ENCODE assay signal across 23 mouse cellular contexts in genomic region chr10:117555044-117555443, GRCm38 (mm10).
DNase-seq lines count a peak whose midpoint lies in the region; ATAC-seq lines count a peak whose summit lies in the region.
"Had no signal": no experiment of that assay in that cellular context is flagged by ENCODE, and none has a peak within 500 bp of the region (broad histone marks: within the 10 kb centered on the region; RNA-seq: fewer than 3 reads in every experiment).

No protein-coding gene starts in this region.

- no peak overlapping the region for H3K4me3 ChIP-seq in liver, embryonic 12.5 days
- no peak overlapping the region for H3K4me3 ChIP-seq in liver, embryonic 11.5 days (ENCODE audit: low read depth, low read length)
- H3K4me3 ChIP-seq in lung, embryonic 15.5 days: no peak overlapping the region
- no peak overlapping the region for H3K4me3 ChIP-seq in limb, embryonic 10.5 days
- H3K4me3 ChIP-seq: embryonic facial prominence, embryonic 13.5 days; embryonic facial prominence, embryonic 15.5 days; erythroblast, embryonic 14.5 days; forebrain, embryonic 10.5 days; forebrain, embryonic 12.5 days had no signal

- ATAC-seq in liver, embryonic 12.5 days: no peak
- no peak for ATAC-seq in liver, embryonic 11.5 days (replicated peaks; ENCODE audit: low FRiP score)
- ATAC-seq in lung, embryonic 15.5 days (ENCODE audit: borderline replicate concordance, extremely low read depth, low FRiP score, low TSS enrichment): 0 out of 2 replicates have a peak, but pooled peaks have one; percentile 39
- ATAC-seq: forebrain, embryonic 14.5 days; forebrain, embryonic 16.5 days had no signal

- H3K9ac ChIP-seq in liver, embryonic 12.5 days: no peak overlapping the region
- no peak overlapping the region for H3K9ac ChIP-seq in liver, embryonic 11.5 days (ENCODE audit: low read depth, low read length)
- H3K9ac ChIP-seq in lung, embryonic 15.5 days: no peak overlapping the region
- H3K9ac ChIP-seq: embryonic facial prominence, embryonic 13.5 days; embryonic facial prominence, embryonic 15.5 days; forebrain, embryonic 12.5 days had no signal

- H3K36me3 ChIP-seq in liver, embryonic 12.5 days: no peaks in the 10 kb centered on the region
- no peaks in the 10 kb centered on the region for H3K36me3 ChIP-seq in liver, embryonic 11.5 days (ENCODE audit: control insufficient read depth, insufficient read depth, low read length)
- no peaks in the 10 kb centered on the region for H3K36me3 ChIP-seq in lung, embryonic 15.5 days
- no peaks in the 10 kb centered on the region for H3K36me3 ChIP-seq in limb, embryonic 10.5 days
- H3K36me3 ChIP-seq: embryonic facial prominence, embryonic 13.5 days; embryonic facial prominence, embryonic 15.5 days; forebrain, embryonic 10.5 days; forebrain, embryonic 12.5 days had no signal

- H3K4me2 ChIP-seq in liver, embryonic 12.5 days: no peak overlapping the region
- H3K4me2 ChIP-seq in liver, embryonic 11.5 days: no peak overlapping the region
- no peak overlapping the region for H3K4me2 ChIP-seq in lung, embryonic 15.5 days
- H3K4me2 ChIP-seq: embryonic facial prominence, embryonic 13.5 days; embryonic facial prominence, embryonic 15.5 days; forebrain, embryonic 12.5 days had no signal

- no peaks in the 10 kb centered on the region for H3K4me1 ChIP-seq in liver, embryonic 12.5 days
- H3K4me1 ChIP-seq in liver, embryonic 11.5 days (replicated peaks; ENCODE audit: control insufficient read depth, insufficient read depth, low read length): 0 out of 2 replicates have a peak, but pooled peaks cover 3% of the 10 kb centered on the region
- H3K4me1 ChIP-seq in lung, embryonic 15.5 days: 0 out of 2 replicates have a peak, but pooled peaks cover 7% of the 10 kb centered on the region
- peaks cover 52% of the 10 kb centered on the region for H3K4me1 ChIP-seq in limb, embryonic 10.5 days
- H3K4me1 ChIP-seq: forebrain, embryonic 12.5 days had no signal

- H3K27ac ChIP-seq in liver, embryonic 12.5 days: peak overlapping the region; percentile 30; the same call in 1 of the 2 replicates
- no peak overlapping the region for H3K27ac ChIP-seq in liver, embryonic 11.5 days (ENCODE audit: low read depth, low read length)
- no peak overlapping the region for H3K27ac ChIP-seq in lung, embryonic 15.5 days
- H3K27ac ChIP-seq in limb, embryonic 10.5 days: peak overlapping the region; percentile 74
- H3K27ac ChIP-seq: embryonic facial prominence, embryonic 13.5 days; embryonic facial prominence, embryonic 15.5 days; forebrain, embryonic 10.5 days; forebrain, embryonic 12.5 days had no signal

- no peaks in the 10 kb centered on the region for H3K27me3 ChIP-seq in liver, embryonic 12.5 days (replicated peaks)
- H3K27me3 ChIP-seq in liver, embryonic 11.5 days (replicated peaks; ENCODE audit: control insufficient read depth, insufficient read depth, low read length): no peaks in the 10 kb centered on the region
- no peaks in the 10 kb centered on the region for H3K27me3 ChIP-seq in lung, embryonic 15.5 days
- H3K27me3 ChIP-seq in limb, embryonic 10.5 days (ENCODE audit: low read depth, poor library complexity, severe bottlenecking): no peaks in the 10 kb centered on the region

- no peak for DNase-seq in liver, embryonic 11.5 days (ENCODE audit: low spot score)
- no peak for DNase-seq in lung, postnatal 25 days (ENCODE audit: low spot score)
- peak; percentile 94 for DNase-seq in 3T3-L1 (ENCODE audit: low read depth, low spot score)
- no peak for DNase-seq in limb, embryonic 10.5 days (ENCODE audit: low spot score)
- no peak for DNase-seq in urinary bladder, postnatal 4 days (ENCODE audit: low spot score in 2 of 2)
- DNase-seq: adrenal gland, adult 8-10 months; adrenal gland, postnatal 14 days; adrenal gland, postnatal 36 days; cerebellum, adult 11-12 months; cerebellum, adult 2 months; cerebellum, adult 9-11 months; cerebellum, postnatal 14 days; cerebellum, postnatal 36 days; embryo, embryonic 11 days had no signal

- no peaks in the 10 kb centered on the region for H3K9me3 ChIP-seq in liver, embryonic 12.5 days (replicated peaks)
- H3K9me3 ChIP-seq in liver, embryonic 11.5 days (ENCODE audit: control insufficient read depth, low read length): no peaks in the 10 kb centered on the region
- H3K9me3 ChIP-seq in lung, embryonic 15.5 days: no peaks in the 10 kb centered on the region
- H3K9me3 ChIP-seq in limb, embryonic 10.5 days (replicated peaks): no peaks in the 10 kb centered on the region; the same call in 1 of the 2 replicates
- H3K9me3 ChIP-seq: embryonic facial prominence, embryonic 13.5 days; embryonic facial prominence, embryonic 15.5 days; forebrain, embryonic 10.5 days; forebrain, embryonic 12.5 days had no signal

- 70% methylated on average over 8 of the region's 8 CpGs for WGBS in liver, embryonic 12.5 days (ENCODE audit: insufficient replicate concordance)
- WGBS in liver, embryonic 11.5 days: 73% methylated on average over 8 of the region's 8 CpGs
- 71% methylated on average over 8 of the region's 8 CpGs for WGBS in lung, embryonic 15.5 days
- WGBS in limb, embryonic 10.5 days: 67% methylated on average over 8 of the region's 8 CpGs

Comparison
In these comparisons a context has a peak if more than half of its experiments do, and no peak if none do; other contexts are left out.
1. H3K27ac ChIP-seq: peak in liver, embryonic 12.5 days (single experiment) and limb, embryonic 10.5 days (single experiment); none in liver, embryonic 11.5 days (single experiment) and lung, embryonic 15.5 days (single experiment).